Mouse (Mus musculus) olfactory bulb, adult 2 months (tissue): ENCODE measurements around the gene Srp9.

Experiments used
- CTCF ChIP-seq: fragments of 200-500 bp; IDR thresholded peaks from 2 replicates; pipeline ENCODE4 v1.5.1; 2012; ENCODE audit warnings: low read depth, mild to moderate bottlenecking, low read length, moderate library complexity; ENCODE audit not compliant: insufficient read depth
- POLR2A ChIP-seq: fragments of 200-500 bp; IDR thresholded peaks from 2 replicates; pipeline ENCODE4 v1.6.1; 2012; ENCODE audit warnings: mild to moderate bottlenecking, low read depth, low read length, moderate library complexity; ENCODE audit not compliant: insufficient read depth

- no peak for TF ChIP-seq CTCF
- no peak for TF ChIP-seq POLR2A
Measured at GRCm38 (mm10) chr1:182102706-182103105, 21.8 kb upstream of the Srp9 start.
